Mouse (Mus musculus): ENCODE measurements around the gene Proser2.
"Not testable (repeated sequence)": the region's sequence is repeated elsewhere in the genome, so short reads cannot be mapped to it uniquely, and the experiment has no call there.

The Proser2 gene

GRCm38 (mm10) chr2:6128881-6129280 lies 1.1 kb downstream of the Proser2 start:
- no peak for DNase-seq (ENCODE audit: low spot score in 2 of 2)

DNA sequence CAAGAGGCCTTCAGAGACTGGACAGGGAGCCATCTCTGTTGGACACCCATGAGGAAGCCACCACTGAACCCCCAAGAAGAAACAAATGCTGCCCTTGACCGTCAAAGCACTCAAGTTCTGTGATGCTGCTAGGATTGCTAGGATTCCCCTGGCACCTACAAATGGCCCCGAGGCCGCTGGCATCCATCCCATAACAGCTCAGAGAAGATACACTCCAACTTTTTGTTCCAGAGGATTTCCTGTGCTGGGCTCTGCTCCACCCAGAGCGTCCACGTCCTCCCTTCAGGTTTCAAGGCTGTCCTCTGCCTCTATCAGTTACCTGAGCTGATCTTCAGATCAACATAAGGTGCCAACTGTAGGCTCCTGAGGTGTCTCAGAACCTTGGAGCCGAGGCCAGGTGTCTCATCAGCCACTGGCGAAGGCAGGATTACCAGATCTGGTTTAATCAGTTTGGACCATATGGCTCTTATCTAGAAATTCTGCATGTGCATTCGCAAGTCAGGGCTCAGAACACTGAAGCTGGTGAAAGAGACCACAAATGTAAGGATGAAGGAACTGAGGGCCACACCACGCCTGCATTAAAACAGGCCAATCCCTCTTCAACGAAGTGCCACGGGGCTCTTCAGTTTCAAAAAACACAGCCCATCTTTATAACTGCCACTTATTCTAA lies 1.7 kb downstream of the Proser2 start:
- no peak for DNase-seq (ENCODE audit: low spot score in 2 of 2)

GRCm38 (mm10) chr2:6123046-6123445 lies 7.0 kb downstream of the Proser2 start:
- DNase-seq (ENCODE audit: low spot score in 2 of 2): no peak

GRCm38 (mm10) chr2:6121091-6121490 lies 8.9 kb downstream of the Proser2 start:
- DNase-seq (ENCODE audit: low spot score in 2 of 2): no peak

GRCm38 (mm10) chr2:6118246-6118645 lies 11.8 kb downstream of the Proser2 start:
- peak; percentile 6 to 7 for DNase-seq (ENCODE audit: low spot score in 2 of 2)

DNA sequence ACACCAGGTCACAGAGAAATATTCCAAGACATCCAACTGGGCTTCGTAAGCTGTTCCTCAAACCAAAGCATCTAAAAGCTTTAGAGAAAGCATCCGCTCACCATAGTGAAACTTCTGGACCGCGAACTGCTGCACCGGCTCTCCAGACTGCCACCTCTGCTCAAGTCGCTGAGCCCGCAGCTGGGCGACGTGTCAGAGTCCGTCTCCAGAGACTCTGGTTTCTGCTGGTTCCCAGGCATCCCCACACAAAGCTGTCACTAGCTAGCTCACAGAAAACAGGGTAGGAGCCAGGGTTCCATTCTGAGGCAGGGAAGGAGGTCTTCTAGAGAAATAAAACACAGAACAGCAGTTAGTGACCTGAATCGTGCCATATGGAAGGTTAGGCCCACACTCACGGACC lies 16.2 kb downstream of the Proser2 start:
- no peak for DNase-seq (ENCODE audit: low spot score in 2 of 2)

DNA sequence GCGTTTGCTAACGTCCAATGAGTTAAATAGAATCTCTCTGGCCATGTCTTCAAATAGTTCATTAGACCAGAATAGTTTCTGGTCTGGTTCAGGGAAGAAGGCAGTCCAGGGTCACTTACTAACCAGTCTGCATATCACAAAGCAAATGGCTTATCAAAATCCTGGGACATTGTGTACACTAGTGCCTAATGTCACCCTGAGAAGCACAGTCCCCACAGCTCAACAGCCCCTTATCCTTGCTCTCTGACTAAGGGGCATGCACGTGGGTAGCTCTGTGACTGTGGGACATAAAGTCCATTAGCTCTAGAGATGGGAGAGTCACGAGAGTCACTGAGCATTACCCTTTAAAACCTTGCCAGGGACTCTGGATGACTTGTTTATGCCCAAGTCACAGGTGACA lies 17.4 kb downstream of the Proser2 start:
- DNase-seq (ENCODE audit: low spot score in 2 of 2): no peak

DNA sequence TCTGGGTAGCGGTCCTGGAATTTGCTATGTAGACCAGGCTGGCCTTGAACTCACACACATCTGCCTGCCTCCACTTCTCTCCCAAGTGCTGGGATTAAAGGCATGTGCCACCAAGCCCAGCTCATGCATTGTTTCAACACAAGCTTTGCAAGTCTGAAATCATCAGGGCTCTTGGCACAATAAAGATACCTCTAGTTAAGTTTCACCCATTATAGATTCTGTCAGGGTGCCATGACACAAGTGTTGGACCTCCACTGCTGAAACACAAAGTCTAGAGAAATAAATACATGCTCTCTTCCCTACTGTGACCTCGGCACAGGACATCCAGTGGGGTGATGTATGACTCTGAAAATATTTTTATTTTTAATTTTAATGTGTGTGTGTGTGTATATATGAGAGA lies 24.6 kb downstream of the Proser2 start:
- DNase-seq (ENCODE audit: low spot score in 2 of 2): no peak

DNA sequence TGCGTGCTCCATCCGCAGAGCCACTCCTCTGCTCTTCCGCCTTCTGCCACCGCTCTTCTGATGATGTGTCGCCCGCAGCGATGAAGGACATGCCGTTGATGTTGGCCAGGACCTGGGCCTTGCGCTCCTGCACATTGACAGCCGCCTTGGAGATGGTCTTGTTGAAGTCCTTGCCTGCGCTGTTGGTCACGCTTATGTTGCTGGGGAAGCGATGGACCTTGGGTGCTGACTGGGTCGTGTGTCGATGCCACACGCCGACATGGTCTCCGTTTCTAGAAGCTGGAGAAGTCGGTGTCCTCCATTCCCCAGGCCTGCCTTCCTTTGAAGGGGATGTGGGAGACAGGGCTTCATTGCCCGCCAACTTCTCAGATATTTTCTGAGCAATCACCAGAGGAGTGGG lies 29.3 kb downstream of the Proser2 start:
- DNase-seq (ENCODE audit: low spot score in 2 of 2): no peak

GRCm38 (mm10) chr2:6100027-6100749 lies 29.8 kb downstream of the Proser2 start:
- DNase-seq (ENCODE audit: low spot score in 2 of 2): no peak

DNA sequence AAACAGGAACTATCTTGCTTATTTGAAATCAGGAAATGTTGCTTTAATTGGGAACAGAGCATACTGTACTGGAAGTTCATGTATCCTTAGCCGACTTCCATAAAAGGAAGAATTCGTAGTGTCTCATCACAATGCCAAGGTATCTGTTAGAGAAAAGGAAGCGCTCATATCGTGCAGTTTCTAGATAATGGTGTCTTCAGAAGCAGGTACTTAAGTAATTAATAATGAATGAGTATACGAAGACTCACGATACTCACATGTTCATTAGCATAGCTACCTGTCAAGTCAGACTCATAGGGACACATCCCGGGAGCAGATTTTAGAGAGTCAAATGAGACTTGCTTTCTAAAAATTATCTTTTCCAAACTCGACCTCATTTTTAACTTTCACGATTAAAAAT lies 30.6 kb downstream of the Proser2 start:
- no peak for DNase-seq (ENCODE audit: low spot score in 2 of 2)

GRCm38 (mm10) chr2:6098924-6099323 lies 31.1 kb downstream of the Proser2 start:
- no peak for DNase-seq (ENCODE audit: low spot score in 2 of 2)

DNA sequence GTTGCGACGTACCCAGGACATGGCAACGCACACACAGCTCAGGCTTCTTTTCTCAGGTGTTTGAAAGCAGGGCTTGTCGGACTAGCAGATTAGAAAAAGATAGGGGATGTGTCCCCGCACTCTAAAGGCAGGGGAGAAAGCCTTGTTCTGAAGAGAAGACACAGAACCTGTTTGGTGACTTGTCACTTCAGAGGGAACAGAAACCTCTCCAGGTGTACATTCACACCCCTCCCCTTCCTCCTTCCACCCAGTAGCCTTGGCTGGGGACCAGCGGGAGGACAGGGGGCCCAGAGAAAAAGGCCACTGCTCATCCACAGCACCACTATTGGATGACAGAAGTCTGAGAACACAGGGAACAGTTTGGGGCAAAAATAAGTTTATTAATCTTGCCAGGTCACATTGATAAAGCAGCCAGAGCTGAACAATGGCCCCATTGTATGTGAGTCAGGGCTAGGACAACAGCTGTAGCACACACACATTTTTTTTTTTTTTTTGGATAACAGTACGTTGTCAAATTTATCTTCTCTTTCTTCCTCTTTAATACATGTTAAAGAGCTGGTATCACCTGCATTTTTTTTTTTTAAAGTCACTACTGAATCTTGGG lies 32.8 kb downstream of the Proser2 start:
- DNase-seq (ENCODE audit: low spot score in 2 of 2): no peak

GRCm38 (mm10) chr2:6089941-6090340 lies 40.1 kb downstream of the Proser2 start:
- not testable (repeated sequence) for DNase-seq (ENCODE audit: low spot score in 2 of 2)

DNA sequence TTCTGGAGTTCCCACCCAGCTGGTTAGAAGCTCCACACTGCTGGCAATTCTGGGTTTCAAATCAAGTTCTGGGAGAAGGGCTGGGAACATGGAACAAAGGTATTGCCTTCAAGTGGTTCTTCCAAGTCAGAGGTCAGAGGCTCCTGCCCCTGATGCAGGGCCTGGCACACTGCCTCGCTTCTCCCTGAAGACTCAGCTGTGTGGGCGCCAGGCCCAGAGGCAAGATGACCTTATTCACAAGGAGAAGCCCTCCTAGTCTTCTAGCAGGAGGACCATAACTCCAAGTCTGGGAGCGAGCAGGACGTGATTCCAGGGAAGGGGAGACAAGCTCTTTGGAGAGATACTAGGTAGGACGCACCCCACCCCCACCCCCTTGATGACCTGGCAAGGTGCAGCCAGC lies 42.9 kb downstream of the Proser2 start:
- no peak for DNase-seq (ENCODE audit: low spot score in 2 of 2)

DNA sequence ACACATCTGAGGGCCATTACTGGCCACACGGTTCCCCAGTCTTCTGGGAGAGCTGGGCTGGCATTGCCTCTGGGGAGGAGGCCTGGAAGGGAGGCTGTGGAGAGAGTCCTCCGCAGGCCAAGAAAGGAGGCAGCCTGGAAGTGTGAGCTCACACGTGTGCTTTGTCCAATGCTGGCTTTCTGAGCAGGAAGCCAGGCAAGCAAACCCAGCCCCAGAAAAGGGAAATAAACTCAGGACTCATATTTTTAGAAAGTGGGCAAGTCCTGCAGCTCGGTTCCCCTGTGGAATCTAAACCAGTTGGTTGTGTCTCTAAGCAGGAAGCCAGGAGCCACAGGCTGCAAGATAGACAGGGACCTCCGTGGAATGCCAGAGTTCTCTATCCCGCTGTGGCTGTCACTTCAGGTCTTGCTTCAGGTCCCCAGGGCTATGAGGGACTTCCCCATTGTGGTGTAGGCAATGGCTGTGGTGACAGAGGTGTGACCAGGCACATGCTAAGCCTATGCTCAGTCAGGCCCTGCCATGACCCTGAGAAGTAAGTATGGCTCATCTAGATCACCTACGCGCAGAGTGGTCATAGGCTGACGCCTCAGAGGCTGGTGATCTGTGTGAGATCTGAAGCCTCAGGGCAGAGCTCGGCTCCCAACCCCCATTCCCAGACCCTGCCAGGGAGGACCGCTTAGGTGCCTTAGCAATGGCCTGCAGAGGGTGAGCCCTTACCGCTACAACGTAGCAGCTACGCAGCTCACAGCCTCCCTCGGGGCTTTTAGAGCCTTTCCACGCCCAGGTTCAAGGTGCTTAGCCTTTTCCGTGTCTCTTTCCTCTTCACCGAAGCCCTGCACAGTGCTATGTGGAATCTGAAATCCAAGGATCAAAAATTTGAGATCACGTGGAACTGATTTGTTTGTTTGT lies 44.1 kb downstream of the Proser2 start:
- DNase-seq (ENCODE audit: low spot score in 2 of 2): no peak

DNA sequence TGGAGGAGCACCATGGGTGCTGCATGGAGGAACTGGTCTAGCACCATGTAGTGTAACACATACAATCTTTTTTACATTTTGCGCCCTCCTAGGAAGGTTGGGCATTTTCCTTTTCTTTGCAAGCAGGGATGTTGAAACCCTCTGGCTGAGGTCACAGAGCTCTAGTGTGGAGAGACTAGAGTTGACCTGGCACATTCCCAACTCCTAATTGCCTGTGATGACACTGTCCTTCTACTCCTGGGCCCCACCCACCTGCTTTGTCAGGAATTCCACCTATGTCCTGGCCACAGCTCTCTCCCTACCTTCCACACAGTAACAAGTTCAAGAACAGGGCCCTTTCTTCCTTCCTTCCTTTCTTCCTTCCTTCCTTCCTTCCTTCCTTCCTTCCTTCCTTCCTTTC lies 46.3 kb downstream of the Proser2 start:
- DNase-seq (ENCODE audit: low spot score in 2 of 2): no peak

DNA sequence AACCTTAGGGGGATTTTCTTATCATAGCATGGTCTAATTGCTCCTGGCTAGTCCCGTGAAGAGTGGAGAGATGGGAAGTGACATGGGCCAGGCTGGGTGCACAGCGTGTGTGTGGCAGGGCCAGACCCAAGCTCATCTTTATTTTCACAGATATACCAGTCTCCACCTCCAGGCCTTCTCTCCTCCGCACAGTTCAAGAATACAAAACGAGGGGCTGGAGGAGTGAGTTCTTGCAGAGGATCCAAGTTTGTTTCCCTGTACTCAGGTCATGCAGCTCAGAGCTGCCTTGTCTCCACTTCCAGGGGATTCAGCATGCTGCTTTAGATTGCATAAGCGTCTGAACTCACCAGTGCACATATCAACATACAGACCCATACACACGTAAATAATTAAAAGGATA lies 47.4 kb downstream of the Proser2 start:
- no peak for DNase-seq (ENCODE audit: low spot score in 2 of 2)

DNA sequence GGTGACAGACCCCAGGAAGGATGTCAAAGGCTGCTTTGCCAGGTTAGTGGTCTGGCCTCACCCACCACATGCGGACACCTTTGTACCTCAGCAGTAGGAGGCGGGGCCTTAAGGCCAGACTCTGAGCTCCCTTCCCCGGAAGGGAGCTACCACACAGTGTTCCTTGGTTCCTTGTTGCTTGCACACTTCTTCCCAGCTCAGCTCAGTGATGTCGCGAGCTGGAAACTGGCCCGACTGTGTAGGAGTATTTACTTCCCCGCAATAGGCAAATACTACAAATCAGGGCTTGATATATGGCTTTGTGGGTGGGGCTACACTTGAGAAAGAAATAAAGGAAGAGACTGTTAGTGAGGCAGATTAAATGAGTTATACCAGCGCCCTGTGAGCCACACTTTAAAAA lies 48.9 kb downstream of the Proser2 start:
- DNase-seq (ENCODE audit: low spot score in 2 of 2): no peak

- DNase-seq (ENCODE audit: low spot score in 2 of 2): no peak
These were observed 50.0 kb downstream of the Proser2 start for GRCm38 (mm10) chr2:6080037-6080436.

- no peak for DNase-seq (ENCODE audit: low spot score in 2 of 2)
These were observed 54.5 kb downstream of the Proser2 start for GRCm38 (mm10) chr2:6075530-6075896.

GRCm38 (mm10) chr2:6074891-6075529 lies 55.0 kb downstream of the Proser2 start:
- no peak for DNase-seq (ENCODE audit: low spot score in 2 of 2)
